Mouse (Mus musculus): ENCODE measurements at regions not wholly inside any gene's neighbourhood (a gene's known extent, or its start where the extent isn't known, plus 50 kb on each side); places are given as distances from the start of the nearest gene placed in this dataset.

DNA sequence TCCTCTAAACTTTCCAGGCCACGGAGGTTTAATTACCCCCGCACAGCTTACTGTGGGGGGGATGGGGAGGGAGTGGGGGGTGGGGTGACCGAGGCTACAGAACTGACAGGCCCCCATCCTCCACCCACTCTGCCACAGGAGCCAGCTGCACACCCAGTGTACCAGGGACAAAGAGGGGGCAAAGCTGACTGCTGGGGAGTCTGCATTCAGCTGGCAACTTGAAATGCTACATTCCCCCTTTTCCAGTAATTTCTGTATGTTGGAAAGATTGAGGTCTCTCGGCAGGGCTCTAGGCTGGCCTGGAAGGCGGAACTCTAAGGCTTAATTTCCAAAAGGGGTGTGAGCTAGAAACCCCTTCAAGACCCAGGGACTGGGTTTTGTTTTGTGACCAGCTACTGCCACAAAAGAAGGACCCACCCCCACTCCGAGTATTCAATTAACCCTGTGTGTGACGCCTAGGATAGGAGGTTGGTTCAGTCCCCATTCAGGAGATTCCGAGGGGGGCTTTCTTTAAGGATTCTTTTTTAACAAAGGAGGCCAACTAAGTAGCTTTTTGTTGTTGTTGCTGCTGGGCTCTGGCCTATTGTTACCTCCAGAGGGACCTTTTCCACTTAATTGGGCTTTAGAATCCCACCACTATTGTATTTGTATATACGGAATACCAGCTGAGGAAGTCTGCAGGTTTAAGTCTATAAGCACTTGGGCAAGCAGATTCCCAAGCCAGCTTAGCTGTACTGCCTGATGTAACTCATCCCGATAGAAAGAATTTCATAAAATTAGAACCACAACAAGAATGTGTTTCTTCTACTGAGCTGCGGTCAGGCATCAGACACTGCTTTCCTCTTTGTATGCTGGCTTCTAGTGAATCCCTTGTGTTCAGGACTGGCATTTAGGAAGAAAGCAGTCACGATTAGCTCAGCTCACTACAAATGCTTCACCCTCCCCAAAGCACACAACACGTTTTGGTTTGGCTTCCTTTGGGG lies 191.2 kb downstream of the Sox11 start:
- intact Hi-C loops (cut with DNase I): loop anchor here (10.0 kb wide), 1 partner anchor 184 kb away; no protein-coding TSS in a partner anchor
- DNase-seq: peak; percentile 15

DNA sequence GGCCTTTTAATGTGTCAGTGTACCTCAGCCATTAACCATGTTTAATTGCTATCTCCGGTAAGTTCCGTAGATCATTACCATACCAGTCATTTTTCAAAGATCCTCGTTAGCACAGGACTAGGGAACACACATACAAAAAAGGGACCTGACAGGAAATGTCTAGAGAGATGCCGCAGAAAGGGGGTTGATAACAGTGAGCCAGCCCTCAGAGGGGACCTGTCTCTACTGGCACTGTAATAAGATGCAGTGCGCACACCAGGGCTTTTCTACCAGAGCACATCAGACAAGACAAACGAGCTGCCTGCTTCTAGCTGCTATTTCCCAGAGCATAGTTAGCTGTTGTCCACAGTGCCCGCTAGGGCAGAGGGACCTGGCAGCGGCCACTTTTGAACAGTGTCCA lies 199.1 kb downstream of the Sox11 start:
- peak; percentile 18 for DNase-seq
- intact Hi-C loops (cut with DNase I): no loop called here

DNA sequence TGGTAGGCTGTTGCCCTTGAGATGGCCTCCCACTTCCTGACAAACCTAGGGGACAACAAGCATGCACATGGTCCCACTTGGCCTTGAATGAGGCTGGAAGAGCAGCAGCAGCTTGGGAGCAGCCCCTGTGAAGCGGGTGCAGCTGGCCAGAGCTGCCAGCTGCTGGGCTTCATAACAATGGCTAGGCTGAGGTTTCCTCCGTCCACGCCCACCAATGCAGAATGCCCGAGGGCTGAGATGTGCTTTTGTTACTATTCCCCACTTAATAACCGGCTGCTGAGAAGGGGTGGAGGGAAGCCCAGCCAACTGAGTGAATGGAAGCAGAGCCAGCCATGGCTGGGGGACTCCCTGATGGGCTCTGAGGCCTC lies 202.1 kb downstream of the Sox11 start:
- DNase-seq: peak; percentile 20
- intact Hi-C loops (cut with DNase I): no loop called here

DNA sequence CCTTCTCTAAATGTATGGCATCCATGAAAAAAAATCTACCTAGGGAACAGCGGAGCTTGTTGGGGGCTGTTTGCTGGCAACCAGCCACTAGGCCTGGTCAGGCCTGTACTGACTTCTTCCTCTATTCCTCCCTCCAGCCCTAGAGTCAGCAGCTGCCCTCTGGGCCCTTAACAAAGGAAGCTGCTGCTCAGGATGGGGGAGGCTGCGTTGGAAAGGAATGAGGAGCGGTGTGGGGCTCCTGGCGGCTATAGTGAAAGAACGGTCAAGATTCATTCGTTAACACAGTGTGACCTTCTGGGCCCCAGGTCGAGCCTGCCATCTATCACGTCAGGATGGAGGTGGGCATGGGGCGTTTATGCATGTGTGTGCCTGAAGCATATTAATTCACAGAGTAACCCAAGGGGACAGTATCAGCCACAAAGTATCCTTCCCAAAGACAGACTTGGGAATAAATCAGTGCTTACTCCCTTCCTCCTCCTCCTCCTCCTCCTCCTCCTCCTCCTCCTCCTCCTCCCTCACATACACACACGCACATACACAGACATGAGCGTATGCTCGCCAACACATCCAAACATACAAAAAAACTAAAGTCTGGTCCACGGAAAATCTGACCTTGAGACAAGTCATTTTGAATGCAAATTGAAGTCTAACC lies 202.6 kb downstream of the Sox11 start:
- DNase-seq: peak; percentile 21
- intact Hi-C loops (cut with DNase I): no loop called here

DNA sequence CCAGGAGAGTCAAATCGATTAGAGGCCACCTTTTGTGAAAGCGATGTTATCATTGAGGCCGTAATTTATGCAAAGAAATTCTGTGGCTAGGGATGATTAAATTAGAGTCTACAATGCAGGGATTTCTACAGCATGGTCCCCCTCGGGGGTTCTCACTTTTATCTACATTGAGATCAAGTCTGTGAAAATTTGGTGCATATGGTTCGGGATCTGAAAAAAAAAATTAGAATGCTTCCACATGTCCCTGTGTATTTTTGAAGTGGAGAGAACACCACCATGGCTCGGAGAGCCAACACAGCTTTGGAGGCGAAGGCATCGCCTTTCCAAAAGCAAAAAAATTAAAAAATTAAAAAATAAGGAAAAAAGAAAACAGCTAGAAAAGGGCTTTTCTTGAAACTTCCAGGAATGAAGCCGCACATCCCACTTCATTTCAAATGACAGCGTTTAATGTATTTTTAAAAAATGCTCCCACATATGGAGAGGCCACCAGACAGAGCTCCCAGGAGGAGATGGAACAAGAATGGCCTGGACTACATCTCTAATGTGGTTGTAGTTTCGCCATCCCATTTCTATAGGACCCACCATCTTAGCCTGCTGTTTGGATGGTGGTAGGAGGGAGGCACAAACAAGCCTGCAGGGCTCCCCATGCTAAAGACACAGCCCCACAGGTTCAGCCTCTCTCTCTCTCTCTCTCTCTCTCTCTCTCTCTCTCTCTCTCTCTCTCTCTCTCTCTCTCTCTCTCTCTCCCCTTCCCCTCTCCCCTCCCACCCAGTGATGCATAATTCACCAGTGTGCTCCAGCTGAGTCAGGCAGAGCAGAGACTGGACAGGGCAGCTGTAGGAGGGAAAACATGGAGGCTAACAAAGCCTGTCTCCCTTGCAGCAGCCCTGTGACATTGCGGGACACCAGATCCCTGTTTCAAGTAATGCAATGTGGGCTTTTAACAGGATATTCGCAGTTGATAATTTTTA lies 203.4 kb downstream of the Sox11 start:
- intact Hi-C loops (cut with DNase I): no loop called here
- DNase-seq: no peak

DNA sequence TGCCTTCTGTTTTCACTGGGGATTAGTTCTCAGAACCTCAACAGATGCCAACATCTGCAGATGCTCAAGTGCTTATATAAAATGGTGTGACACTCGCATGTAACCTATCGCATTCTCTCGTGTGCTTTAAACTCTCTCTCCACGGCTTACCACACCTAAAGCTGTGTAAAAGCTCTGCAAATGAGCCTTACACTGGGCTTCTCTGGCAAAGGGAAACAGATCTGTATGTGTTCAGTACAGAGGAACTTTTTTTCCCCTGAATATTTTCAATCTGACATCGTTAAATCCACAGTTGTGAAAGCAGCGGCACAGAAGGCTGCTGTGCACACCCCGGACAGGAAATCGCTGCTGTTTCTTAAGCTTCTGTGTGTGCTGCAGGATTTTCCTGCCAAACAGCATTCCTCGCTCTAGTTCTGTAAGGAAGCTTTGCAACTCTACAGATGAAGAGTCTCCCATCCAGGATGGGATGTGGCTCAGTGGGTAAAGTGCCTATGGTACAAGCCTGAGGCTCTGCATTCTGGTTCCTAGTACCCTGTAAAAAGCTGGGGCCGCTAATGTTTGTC lies 206.3 kb downstream of the Sox11 start:
- intact Hi-C loops (cut with DNase I): no loop called here
- no peak for DNase-seq

DNA sequence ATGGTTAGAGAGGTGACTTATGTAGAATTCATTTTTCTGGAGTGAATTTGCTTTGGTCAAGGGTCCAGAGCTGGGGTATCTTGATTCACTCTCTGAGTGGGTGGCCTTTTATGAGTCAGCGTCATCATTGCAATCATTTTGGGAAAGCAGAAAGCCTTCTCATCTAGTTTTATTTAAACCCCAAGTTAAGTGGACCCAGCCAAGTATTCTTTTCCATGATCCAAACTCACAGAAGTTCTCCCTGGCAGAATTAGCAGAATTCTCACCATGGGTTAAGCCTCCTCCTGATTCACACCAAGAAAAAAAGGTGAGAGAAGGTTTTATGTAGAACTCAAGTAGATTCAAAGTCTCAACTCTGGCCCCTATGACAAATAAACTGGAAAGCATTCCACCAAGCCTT lies 211.8 kb downstream of the Sox11 start:
- intact Hi-C loops (cut with DNase I): no loop called here
- DNase-seq: no peak

DNA sequence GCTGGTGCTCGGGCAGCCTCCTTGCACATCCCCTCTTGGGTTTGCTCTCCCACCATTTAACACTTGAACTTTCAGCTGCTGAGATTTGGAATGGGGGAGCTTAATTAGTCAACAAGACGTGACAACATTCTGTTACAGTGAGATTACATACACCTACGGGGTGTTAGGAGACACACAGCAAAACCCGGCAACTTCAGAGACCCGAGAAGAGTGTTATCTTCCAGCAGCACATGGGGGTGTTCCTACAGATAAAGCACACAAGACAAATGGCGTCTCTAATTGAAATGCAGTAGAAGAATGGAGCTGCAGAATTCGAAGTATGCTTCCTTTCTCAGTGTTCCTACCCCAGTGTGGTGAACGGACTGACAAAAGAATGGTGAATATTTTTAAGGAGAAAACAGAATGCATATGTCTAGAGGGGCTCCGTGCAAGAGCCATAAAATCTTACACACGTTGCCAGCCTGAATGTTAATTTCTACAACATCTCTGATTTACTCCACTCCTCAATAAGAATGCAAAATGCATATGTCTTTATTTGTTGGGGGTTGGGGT lies 215.2 kb downstream of the Sox11 start:
- no peak for DNase-seq
- intact Hi-C loops (cut with DNase I): no loop called here

DNA sequence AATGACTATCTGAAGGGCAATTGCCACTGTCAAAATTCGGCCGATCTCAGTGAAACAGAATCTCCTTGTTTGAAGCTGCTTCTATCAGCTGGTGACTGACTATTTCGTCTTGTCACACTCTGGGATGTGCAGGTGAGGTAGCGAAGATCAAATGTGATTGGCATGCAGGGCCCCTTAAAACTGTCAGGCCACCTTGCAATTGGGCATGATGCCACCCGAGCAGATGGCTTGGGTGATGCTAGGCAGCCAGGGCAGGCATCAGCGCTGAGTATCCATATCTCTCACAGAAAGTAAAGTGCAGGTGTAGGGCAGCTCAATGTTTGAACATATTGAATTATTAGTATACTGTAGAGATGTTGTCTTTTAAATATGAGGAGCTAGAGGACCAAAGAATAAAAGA lies 223.8 kb downstream of the Sox11 start:
- intact Hi-C loops (cut with DNase I): no loop called here
- DNase-seq: peak; percentile 85

DNA sequence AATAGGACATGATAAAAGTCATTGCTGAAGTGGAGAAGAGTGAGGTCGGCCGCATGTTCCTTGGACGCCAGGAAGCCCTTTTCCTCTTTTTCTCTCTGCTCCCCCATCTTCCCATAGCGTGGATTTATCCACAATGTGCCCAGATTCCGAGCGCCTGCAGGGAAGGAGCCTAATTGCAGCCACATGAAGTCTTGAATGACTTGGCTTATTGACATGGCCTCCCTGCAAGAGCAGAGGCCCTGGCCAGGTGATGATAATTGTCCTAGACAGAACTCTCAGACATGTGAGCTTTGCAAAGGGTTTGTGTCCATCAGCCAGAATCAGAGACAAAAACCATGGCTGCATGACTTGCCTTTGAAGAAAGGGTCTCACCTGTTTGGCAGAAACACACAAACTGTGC lies 227.0 kb downstream of the Sox11 start:
- intact Hi-C loops (cut with DNase I): no loop called here

DNA sequence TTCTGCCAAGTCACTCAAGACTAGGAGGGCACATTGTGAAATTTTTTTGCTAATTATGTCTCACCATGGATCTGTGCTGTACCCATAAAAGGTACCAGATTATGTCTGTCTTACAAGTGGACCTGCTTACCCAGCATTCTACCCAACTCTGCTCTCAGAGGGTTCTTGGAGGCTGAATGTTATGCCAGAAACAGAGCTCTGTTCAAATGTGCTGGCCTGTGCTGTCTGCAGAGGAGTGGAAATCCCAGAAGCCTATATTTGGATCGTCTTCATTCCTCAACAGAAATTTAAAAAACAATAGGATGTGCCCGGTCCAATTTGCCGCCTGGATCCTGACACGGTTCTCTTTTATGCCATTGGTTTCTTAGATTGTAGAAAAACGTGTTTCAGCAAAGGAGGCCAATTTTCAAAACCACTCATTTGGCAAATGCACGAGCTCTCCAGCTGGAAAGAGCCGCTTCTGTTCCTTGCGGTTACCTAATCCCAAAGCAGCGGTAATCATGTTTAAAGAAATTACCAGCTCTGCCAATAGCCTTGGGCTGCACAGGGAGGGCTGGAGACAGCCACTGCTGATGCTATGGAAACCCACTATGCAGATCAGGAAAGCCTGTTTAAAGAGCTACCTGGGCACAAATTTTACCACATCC lies 237.3 kb downstream of the Sox11 start:
- peak; percentile 33 for DNase-seq
- intact Hi-C loops (cut with DNase I): no loop called here

More for the DNA sequence above, 227.0 kb downstream of the Sox11 start:
- DNase-seq: peak; percentile 73

DNA sequence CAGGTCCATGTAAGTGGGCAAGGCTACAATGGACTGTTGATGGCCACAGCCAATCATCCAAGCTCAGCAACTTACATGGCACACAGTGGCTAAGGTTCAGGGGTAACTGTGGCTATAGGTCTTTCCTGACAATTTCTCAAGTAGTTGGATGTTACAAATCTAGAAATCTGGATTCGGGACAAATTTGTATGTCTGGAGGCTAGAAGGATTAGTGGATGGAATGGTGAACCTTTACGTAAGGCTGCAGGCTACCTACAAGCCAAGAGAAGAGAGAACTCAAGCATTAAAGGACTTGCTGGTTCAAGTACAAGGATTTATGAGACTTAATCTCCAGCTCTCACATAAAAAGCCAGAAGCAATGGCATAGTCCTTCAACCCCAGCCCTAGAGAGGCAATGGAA lies 239.4 kb downstream of the Sox11 start:
- intact Hi-C loops (cut with DNase I): no loop called here
- no peak for DNase-seq

DNA sequence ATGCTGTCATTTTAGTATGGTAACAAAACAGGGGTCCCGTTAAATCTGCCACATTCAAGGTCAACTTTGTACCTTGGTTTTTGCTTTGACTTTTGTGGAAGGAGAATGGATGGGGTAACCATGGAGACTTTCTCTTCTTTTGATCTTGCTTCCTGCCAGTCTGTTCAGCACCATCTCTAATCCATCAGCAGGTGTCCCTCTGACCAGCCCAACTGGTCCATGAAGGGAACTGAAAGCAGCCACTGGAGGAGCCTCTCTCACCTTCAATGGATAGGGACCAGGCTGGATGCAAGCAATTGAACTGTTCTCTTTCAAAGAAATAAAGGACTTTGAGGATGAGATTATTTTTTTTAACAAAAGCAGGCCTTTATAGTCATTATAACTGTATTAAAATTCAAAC lies 253.2 kb downstream of the Sox11 start:
- intact Hi-C loops (cut with DNase I): no loop called here
- DNase-seq: no peak

DNA sequence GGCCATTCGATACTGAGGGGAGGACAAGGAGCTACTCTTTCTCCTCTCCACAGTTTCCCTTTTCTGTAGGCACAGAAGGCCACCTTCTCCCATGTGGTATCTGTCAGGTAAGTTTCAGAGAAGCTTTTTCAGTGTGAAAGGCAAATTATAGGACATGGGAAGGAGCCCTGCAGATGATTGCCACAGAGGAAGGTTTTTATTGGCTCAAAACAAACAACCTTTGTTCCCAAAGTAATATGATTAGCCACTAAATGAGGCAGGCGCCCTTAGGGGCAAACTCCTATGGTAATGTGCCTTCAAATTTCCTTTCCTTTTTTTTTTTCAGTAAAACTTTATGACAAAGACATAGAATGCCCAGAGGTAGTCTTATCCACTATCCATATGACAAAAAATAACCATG lies 256.5 kb downstream of the Sox11 start:
- DNase-seq: no peak
- intact Hi-C loops (cut with DNase I): no loop called here

DNA sequence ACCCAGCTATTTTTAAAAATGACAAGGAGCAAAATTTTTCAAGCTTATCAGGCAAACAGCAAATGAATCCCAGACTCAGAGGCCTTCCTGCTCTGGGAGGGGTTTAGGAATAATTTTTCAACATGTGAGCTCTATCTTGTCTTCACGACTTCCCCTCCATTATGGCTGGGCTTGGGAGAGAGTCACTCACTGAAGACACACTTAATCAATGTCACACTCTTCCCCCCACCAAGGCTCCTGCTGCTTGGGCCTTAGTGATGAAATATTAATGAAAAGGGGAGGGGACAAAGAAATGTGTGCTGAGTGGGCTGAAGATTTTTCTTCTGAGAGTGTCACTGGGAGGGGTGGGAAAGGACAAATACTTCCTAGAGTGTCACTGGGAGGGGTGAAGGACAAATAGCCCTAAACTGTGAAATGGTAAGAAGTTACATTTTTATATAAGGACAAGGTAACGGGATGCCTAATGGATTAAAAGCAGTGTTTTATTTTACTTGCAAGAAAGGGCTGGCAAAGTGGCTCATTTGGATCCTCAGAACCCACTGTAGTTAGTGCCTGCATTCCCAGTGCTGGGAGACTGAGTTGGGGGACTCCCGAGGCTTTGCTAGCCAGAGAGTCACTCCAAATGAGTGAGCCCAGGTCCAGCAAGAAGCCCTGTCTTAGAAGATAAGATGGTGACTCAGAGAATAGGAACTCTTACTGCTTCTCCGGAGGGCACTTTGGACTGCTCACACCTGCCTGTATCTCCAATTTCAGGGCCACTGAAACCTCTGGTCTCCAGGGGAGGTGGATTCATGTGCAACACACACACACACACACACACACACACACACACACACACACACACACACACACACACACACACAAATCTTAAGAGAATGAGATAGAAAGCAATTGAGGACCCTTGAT lies 258.5 kb downstream of the Sox11 start:
- no peak for DNase-seq

DNA sequence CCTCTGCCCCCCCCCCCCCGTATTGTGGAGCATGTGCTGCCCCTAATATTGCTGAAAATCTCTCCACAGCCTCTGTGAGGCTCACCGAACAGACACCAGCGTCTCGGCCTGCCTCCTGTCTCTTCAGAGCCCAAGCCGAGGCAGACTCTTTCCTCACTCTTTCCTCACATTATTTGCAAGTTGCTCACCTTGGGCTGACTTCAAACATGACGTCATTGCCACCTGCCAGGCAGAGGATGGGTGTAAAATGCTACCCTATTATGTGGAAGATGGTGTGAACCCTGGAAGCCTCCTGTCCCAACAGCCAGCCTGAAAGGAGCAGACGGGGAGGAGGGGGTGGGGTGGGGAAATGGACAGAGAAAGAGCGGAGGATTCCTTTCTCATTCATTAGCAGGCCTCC lies 259.3 kb downstream of the Sox11 start:
- DNase-seq: peak; percentile 75
- intact Hi-C loops (cut with DNase I): no loop called here

More for the DNA sequence above, 258.5 kb downstream of the Sox11 start:
- intact Hi-C loops (cut with DNase I): no loop called here

DNA sequence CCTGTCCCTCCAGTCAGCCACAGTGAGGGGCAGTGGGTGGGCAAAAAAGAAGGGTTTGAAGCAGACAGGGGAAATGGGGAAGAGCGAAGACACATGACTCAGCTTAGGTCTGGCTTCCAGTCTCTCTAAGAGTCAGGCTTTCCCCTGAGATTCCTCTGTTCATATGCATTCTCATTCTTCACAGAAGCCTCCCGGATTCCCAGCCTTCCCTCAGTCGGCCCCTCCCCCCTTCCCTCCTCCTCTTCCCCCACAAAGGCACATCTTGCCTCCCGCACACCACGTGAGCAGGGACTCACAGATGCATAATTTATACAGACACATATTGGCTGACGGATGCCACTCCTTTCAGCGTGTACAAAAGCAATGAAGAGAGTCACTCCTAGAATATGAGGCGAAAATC lies 259.8 kb downstream of the Sox11 start:
- intact Hi-C loops (cut with DNase I): no loop called here
- DNase-seq: peak; percentile 91

DNA sequence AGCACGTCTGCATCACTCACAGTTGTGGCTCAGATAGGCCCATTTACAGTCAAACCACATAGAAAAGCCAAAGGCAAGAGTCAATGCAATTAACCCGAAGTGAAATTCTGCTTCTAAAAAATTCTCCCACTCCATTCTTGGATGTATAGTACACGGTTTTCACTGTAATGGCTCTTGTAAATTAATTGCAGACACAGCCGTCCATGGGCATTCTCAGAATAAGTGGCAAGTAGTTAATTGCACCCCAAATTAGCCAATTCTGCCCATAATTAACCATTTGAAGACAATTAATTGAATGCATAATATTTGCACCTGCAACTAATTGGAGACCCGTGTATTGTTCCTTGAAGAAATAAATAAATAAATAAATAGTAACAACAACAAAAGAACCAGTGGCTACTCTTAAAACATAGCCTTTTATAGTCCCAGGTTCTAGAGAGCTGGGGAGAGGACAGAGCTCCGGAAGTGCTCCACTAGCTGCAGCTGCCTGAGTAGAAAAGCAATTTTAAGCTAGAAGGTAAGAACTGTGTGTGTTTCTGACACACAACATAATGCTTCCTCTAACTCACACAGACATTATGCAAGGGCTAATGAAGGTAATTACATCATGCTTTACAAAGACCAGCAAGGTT lies 266.2 kb downstream of the Sox11 start:
- no peak for DNase-seq
- intact Hi-C loops (cut with DNase I): no loop called here

Data from left cerebral cortex, postnatal 4 days (tissue).